Mouse (Mus musculus) testis, adult 2 months (tissue): ENCODE results near the gene Cfap54. TPM values are rescaled to one million over a fixed set of nuclear protein-coding genes. Genes with fewer than 3 reads are reported as not detected.

Experiments used
- H3K27ac ChIP-seq: fragments of 200-500 bp; 2 replicates; pipeline ENCODE4 v1.5.1; 2012; ENCODE audit warnings: low read depth, low read length; ENCODE audit not compliant: control insufficient read depth, insufficient read depth
- H3K27me3 ChIP-seq: fragments of 200-500 bp; 2 replicates; pipeline ENCODE4 v1.6.1; 2012; ENCODE audit warnings: mild to moderate bottlenecking, low read length, moderate library complexity; ENCODE audit not compliant: control insufficient read depth, insufficient read depth
- H3K36me3 ChIP-seq: fragments of 200-500 bp; 2 replicates; pipeline ENCODE4 v1.6.1; 2012; ENCODE audit warnings: mild to moderate bottlenecking, low read length; ENCODE audit not compliant: control insufficient read depth, insufficient read depth
- H3K4me1 ChIP-seq: fragments of 200-500 bp; 2 replicates; pipeline ENCODE4 v1.6.1; 2012; ENCODE audit warnings: low read length; ENCODE audit not compliant: control insufficient read depth, insufficient read depth
- H3K4me3 ChIP-seq: fragments of 200-500 bp; 2 replicates; pipeline ENCODE4 v1.5.1; 2012; ENCODE audit warnings: low read depth, mild to moderate bottlenecking, low read length, moderate library complexity, mixed read lengths; ENCODE audit not compliant: control insufficient read depth
- CTCF ChIP-seq: fragments of 200-500 bp; IDR thresholded peaks from 2 replicates; pipeline ENCODE4 v1.5.1; 2012; ENCODE audit warnings: low read depth, mild to moderate bottlenecking, inconsistent platforms, low read length, moderate library complexity; ENCODE audit not compliant: control insufficient read depth, insufficient read depth, insufficient replicate concordance
- POLR2A ChIP-seq: fragments of 200-500 bp; IDR thresholded peaks from 2 replicates; pipeline ENCODE4 v1.6.1; 2012; ENCODE audit warnings: low read depth, mild to moderate bottlenecking, inconsistent platforms, low read length, moderate library complexity; ENCODE audit not compliant: control insufficient read depth
- polyA plus RNA-seq: library from polyadenylated mRNA; depleted of rRNA; stranded (reverse); fragments of >200 nt; gene quantifications from 2 replicates; pipeline ENCODE4 v1.2.3, GENCODE M21; 2012

Gene Cfap54
- polyA plus RNA-seq, 1 experiment = 12.7 TPM

DNA sequence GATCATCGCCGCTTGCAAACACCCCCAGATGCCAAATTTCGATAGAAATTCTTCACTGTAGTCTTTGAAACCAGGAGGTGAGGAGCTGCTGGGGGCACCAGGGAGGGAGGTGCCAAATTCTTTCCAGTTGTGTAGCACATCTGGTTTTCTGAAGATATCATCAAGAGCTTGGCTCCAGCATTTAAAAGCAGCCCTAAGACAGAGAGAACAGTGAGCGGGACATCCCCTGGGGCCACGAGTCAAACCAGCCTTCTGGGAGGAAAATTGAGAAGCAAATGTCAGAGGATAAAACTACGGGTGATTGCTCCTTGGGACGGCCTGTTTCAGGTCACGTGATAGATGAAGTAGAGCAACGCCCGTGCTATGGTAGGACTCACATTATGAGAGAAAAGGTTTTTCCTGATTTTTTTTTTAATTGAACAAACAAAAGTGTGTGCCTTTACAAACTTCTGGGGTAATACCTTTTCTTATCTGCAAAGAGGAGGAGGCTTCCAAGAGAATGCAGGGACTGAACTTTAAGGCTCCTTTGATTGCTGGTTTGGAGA is 143.6 kb downstream of the Cfap54 start:
- Histone ChIP-seq H3K4me3 (no peak overlapping the region), H3K27ac (no peak overlapping the region), H3K36me3 (peaks cover 1% of the 10 kb centered on the region), H3K27me3 (no peaks in the 10 kb centered on the region), H3K4me1 (no peaks in the 10 kb centered on the region)
- TF ChIP-seq CTCF (no peak), POLR2A (no peak)

DNA sequence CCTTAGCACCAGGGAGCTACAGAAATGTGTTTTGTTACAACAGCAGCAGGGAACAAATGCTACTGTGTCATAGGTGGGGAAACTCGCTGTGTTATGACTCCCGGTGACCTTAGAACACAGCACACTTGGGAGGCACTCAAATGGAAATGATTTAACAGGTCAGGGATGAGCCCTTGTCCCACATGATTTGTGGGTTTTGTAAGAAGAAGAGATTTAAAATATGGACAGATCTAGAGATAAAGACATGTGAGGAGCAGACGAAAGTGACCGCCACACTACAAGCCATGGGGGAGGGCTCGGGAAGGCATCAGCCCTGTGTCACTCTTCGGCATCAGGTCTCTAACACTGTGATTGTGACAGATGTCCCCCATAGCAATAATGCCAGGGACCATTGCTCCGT is 144.3 kb downstream of the Cfap54 start:
- Histone ChIP-seq H3K27me3 (no peaks in the 10 kb centered on the region), H3K4me1 (no peaks in the 10 kb centered on the region), H3K27ac (no peak overlapping the region), H3K36me3 (peaks cover 1% of the 10 kb centered on the region), H3K4me3 (no peak overlapping the region)
- no peak for TF ChIP-seq CTCF
- TF ChIP-seq POLR2A = no peak

DNA sequence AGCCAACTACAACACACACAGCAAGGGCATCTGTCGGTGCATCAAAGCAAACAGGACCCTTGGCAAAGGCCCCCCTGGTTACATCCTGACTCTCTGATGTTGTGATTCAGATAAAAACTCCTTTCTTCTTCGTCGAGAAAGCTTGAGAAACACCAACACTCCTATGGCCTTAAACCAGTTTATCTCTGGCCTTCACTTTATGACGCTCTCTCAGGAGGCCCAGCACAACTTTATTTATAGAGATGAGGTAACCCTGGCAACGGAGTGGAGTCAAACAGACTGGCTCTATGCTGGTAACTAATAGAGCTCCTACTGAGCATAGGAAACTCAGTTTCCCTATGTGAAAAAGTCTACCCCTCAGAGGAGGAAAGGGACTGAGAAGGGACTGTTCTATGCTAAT is 146.9 kb downstream of the Cfap54 start:
- Histone ChIP-seq H3K36me3 (peaks cover 1% of the 10 kb centered on the region), H3K27me3 (no peaks in the 10 kb centered on the region), H3K4me3 (no peak overlapping the region), H3K27ac (no peak overlapping the region), H3K4me1 (no peaks in the 10 kb centered on the region)
- no peak for TF ChIP-seq POLR2A
- TF ChIP-seq CTCF = no peak

DNA sequence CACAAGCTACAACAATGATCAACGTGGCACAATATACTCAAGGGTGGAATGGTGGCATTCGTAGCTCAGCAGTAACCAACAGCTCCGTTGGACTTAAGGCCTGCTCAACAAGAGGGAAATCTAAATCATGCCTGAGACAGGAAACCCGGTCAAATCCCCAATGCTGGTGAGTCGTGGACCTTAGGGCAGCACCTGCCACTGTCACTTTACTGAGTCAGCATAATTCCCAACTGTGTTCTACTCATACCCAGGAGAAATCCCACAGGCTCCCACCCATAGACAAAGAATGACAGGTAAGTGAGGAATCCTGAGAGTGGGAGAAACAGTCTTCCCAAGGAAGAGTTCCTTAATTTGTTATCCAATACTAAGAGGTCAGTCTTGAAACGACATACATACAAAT is 147.8 kb downstream of the Cfap54 start:
- Histone ChIP-seq H3K36me3 (peaks cover 1% of the 10 kb centered on the region; the same call in 1 of the 2 replicates), H3K4me3 (no peak overlapping the region), H3K27ac (no peak overlapping the region), H3K27me3 (no peaks in the 10 kb centered on the region), H3K4me1 (no peaks in the 10 kb centered on the region)
- TF ChIP-seq CTCF = no peak
- no peak for TF ChIP-seq POLR2A

DNA sequence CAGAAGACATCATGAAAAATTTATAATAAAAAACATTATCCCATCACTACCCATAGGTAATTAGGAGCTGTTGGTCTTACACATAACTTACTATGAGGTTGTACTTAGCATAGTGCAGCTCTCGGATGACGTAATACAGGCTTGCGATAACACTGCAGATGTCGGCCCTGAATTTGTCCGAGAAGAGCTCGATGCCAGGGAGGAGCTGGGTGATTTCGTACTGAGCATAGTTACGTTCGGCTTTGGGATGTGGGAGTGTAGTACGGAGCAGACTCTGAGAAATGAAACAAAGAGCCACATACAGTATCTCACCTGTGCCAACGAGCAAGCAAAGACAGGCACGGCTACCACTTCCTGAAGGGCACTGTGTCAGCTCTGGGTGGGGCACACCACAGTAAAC is 149.0 kb downstream of the Cfap54 start:
- TF ChIP-seq CTCF (no peak), POLR2A (no peak)
- Histone ChIP-seq H3K4me3 (no peak overlapping the region), H3K27me3 (no peaks in the 10 kb centered on the region), H3K27ac (no peak overlapping the region), H3K4me1 (no peaks in the 10 kb centered on the region), H3K36me3 (peaks cover 1% of the 10 kb centered on the region; the same call in 1 of the 2 replicates)

DNA sequence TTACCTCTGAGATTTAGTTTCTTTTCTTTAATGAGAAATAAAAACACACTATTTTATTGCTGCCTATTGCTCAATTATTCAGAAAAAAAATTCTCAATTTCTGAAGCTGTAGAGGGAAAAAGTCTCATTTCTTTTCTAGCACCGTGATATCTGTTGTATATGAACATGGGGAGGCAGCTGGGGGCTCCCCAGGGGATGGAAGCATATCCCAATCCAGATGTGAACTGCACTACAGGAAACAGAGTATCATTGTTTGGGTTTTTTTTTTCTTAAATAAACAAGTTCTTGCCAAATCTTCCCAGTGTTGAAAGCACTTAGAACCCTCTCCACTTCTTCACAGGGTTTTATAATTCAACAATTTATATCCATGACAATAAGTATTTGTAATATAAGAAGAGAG is 151.4 kb downstream of the Cfap54 start:
- H3K4me3 ChIP-seq = no peak overlapping the region
- TF ChIP-seq CTCF (no peak), POLR2A (no peak)
- peaks cover 1% of the 10 kb centered on the region; the same call in 1 of the 2 replicates for H3K36me3 ChIP-seq
- no peaks in the 10 kb centered on the region for H3K4me1 ChIP-seq
- no peaks in the 10 kb centered on the region for H3K27me3 ChIP-seq
- no peak overlapping the region for H3K27ac ChIP-seq

DNA sequence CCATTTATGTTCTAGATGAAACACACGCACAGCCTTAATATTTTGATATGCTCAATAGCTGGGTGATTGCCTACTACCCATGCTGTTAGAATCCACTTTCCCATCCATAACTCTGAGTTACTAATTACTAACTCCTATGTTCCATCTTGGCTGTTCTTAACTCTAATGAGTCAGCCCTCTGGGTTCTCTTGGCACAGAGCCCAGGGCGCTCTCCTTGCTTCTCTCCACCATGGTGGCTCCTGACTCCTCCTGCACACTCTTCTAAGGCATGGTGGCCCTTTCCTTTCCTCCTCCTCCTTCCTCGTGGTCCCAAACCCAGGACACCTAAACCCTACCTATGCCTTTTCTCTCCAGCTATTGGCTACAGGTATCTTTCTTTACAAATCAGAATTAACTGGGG is 153.2 kb downstream of the Cfap54 start:
- Histone ChIP-seq H3K27ac (no peak overlapping the region), H3K4me1 (no peaks in the 10 kb centered on the region), H3K36me3 (no peaks in the 10 kb centered on the region; the same call in 1 of the 2 replicates), H3K4me3 (no peak overlapping the region), H3K27me3 (no peaks in the 10 kb centered on the region)
- no peak for TF ChIP-seq CTCF
- TF ChIP-seq POLR2A = no peak

DNA sequence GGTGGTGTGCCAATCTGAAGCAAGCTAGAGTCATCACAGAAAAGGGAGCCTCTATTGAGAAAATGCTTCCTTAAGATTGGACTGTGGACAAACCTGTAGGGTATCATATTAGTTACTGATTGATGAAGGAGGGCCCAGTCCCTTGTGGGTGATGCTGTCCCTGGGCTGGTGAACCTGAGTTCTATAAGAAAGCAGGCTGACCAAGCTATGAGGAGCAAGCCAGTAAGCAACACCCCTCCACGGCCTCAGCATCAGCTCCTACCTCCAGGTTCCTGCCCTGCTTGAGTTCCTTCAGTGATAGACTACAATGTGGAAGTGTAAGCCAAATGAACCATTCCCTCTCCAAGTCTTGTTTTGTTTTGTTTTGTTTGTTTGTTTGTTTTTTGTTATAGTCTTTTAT is 162.9 kb downstream of the Cfap54 start:
- H3K27me3 ChIP-seq = no peaks in the 10 kb centered on the region
- H3K4me3 ChIP-seq = no peak overlapping the region
- H3K4me1 ChIP-seq = no peaks in the 10 kb centered on the region
- no peaks in the 10 kb centered on the region for H3K36me3 ChIP-seq
- no peak overlapping the region for H3K27ac ChIP-seq
- TF ChIP-seq POLR2A = no peak
- TF ChIP-seq CTCF = no peak
